Mouse (Mus musculus): ENCODE data around the gene Kctd11.

The Kctd11 gene

GRCm38 (mm10) chr11:69912716-69913530, 31.7 kb upstream of the Kctd11 start:
- DNase-seq (ENCODE audit: low spot score), result no peak

GRCm38 (mm10) chr11:69911701-69912100, 30.5 kb upstream of the Kctd11 start:
- no peak for DNase-seq (ENCODE audit: low spot score)

GRCm38 (mm10) chr11:69910781-69911560, 29.8 kb upstream of the Kctd11 start:
- DNase-seq (ENCODE audit: low spot score), result no peak

DNA sequence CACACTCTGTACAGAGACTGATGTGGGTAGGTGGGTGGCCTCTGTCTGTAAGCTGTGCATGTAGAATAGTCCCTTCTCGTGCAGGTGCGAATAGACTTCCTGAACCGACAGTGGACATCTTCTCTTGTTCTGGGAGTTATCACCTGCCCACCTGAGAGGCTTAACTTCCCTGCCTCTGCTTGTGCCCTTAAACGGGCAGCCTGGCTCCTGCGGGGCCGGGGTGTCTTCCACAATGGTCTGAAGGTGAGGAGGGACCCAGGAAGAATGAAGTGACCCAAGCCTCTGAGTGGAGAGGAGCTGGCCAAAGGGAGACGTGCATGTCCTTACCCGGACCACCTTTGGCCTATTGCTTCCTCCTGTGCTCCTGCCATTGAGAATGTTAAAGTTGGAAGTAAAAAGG, 29.0 kb upstream of the Kctd11 start:
- DNase-seq (ENCODE audit: low spot score), result no peak

DNA sequence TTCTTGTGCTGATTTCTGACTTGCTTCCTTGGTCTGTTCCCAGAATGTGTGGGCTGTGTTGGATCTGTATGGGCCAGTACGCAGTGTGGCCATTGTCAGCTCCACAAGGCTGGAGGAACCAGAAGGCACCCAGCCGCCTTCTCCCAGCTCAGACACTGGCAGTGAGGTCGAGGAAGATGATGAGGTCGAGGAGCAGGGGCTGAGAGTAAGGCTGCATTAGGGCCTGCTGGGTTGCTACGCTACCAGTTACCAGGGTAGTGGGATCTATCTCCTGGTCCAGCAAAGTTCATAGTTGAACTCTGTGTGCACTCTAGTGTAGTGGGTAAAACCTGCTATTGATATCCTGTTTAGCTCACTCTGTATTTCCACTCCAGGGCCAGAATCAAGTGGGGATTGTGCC, 28.0 kb upstream of the Kctd11 start:
- DNase-seq (ENCODE audit: low spot score), result no peak

DNA sequence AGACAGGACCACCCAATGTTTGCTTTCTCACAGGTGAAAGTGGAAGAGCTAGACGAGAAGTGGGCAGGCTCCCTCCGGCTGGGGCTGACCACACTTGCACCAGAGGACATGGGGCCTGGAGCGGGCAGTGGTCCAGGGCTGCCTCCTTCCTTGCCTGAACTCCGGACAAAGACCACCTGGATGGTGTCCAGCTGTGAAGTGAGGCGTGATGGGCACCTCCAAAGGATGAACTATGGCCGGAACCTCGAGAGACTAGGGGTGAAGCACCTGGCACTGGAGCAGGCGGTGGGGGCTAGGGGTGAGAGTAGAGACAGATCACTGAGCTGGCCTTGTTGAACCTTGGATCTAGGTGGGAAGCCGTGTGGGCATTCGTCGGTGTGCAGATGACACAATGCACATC, 27.4 kb upstream of the Kctd11 start:
- no peak for DNase-seq (ENCODE audit: low spot score)

- no peak for DNase-seq (ENCODE audit: low spot score)
Measured at GRCm38 (mm10) chr11:69904311-69904710, 23.1 kb upstream of the Kctd11 start.

- DNase-seq (ENCODE audit: low spot score), result no peak
Measured at GRCm38 (mm10) chr11:69902972-69903371, 21.8 kb upstream of the Kctd11 start.

GRCm38 (mm10) chr11:69901993-69902392, 20.8 kb upstream of the Kctd11 start:
- no peak for DNase-seq (ENCODE audit: low spot score)

GRCm38 (mm10) chr11:69901406-69901846, 20.2 kb upstream of the Kctd11 start:
- peak; percentile 92 for DNase-seq (ENCODE audit: low spot score)

- DNase-seq (ENCODE audit: low spot score), result peak; percentile 95
Measured at GRCm38 (mm10) chr11:69900471-69901405, 19.5 kb upstream of the Kctd11 start, which contains the start of the genes 2810408A11Rik and Neurl4. Gene 2810408A11Rik, minus strand, starts transcription at chr11:69900987. Gene Neurl4, plus strand, starts transcription at chr11:69901072.

DNA sequence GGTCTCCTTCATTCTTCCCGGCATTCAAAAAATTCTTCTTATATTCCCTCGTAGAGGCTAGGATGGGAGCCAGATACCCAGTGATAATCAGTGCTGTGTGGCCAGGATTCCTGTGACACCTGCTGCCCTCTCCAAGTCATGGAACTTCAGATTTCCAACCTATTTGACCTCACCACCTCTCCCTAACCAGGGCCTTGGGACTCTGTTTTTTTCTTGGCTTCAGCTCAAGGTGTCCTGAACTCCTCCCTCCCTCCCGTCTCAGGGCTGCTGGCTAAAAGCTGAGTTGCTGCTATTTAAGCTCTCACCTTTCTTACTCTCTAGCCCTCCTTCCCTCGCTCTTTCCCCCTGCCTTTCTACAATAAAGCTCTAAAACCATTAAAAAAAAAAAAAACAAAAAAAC, 18.7 kb upstream of the Kctd11 start:
- no peak for DNase-seq (ENCODE audit: low spot score)

- no peak for DNase-seq (ENCODE audit: low spot score)
Measured at GRCm38 (mm10) chr11:69895291-69895690, 14.1 kb upstream of the Kctd11 start, which contains the start of gene Acap1. Gene Acap1, minus strand, starts transcription at chr11:69895539.

DNA sequence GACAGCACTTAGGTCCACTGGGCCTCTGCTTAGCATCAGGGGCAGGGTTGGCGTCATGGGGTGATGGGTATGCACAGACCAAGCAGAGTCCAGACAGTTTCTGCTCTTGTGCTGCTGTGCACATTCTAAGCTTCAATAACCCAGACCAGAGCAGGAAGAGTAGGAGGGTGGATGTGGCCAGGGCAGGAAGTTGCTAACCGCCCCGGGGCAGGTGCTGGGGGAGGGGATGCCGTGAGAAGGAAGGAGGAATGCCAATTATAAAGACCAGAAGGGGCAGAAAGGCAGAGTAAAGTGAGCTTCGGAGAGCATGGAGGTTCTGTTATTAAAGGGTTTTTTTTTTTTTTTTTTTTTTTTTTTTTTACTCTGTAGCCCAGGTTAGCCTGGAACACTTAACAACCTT, 13.5 kb upstream of the Kctd11 start:
- no peak for DNase-seq (ENCODE audit: low spot score)

- no peak for DNase-seq (ENCODE audit: low spot score)
Measured at GRCm38 (mm10) chr11:69891482-69891881, 10.3 kb upstream of the Kctd11 start.

DNA sequence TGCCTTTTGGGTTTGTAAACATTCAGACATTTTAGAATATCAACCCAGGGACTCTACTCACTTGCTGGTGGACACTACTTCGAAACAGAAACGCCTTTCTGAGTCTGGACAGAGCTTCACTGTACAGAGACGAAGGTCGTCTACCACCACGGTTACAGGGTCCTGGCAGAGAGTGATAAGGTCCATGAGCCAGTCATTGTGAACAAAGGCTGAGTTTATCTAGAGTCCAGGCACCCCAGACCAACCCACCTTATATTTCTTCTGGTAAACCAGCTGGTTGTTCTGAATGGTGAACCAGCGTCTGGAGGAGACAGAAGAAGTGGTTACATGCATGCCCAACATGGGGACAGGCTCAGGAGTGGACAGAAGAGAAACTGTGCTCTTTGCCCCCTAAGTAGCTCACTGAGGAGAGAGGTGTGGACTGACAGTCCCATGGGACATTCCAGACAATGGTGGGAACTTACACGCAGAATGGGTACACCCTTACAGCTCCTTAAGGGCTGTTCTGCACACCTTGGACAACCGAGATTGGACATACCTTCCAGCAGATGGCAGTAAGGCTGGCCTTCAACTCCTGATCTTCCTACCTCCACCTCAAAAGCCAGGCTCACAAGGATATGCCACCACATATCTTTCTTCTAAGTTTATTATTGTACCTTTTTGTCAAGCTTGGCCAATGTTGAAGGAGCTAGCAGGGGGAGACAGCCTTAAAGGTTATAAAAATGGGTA, 5.9 kb upstream of the Kctd11 start:
- DNase-seq (ENCODE audit: low spot score), result no peak

GRCm38 (mm10) chr11:69884663-69885062, 3.5 kb upstream of the Kctd11 start:
- DNase-seq (ENCODE audit: low spot score), result no peak

DNA sequence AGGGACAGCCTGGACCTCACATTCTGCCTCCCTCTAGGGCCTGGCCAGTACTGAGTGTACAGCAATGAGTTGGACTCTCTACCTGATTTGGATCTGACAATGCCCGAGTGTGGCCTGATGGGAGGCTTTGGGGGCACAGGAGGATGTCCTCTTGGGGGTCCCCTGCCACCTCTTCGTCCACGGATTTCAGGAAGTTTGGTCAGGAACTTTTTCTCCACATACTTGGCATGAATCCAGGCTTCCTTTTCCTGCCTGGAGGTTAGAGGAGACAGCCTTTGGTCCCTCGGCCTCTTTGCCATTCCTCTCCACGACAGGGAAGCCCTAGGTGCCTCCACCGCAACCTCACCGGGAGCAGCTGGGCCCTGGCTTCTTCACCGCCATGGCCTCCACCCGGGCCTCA, 3.0 kb upstream of the Kctd11 start:
- DNase-seq (ENCODE audit: low spot score), result no peak

GRCm38 (mm10) chr11:69883527-69884151, 2.4 kb upstream of the Kctd11 start:
- DNase-seq (ENCODE audit: low spot score), result no peak

DNA sequence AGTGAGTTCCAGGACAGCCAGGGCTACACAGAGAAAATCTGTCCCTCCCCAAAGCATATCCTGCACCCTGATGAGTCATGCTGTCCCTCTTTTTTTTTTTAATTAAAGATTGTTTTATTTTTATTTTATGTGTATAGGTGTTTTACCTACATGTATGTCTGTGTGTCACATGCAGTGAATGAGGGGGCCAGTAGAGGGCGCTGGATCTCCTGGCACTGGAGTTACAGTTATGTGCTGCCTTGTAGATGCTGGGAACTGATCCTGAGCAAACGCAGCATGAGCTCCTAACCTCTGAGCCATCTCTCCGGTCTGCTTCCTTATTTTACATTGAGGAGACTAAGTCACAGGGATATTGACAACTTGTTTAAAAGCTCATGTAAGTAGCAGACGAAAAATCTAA, 1.9 kb upstream of the Kctd11 start:
- no peak for DNase-seq (ENCODE audit: low spot score)
